Mouse (Mus musculus): ENCODE data around the gene Bpifc. TPM values are rescaled to one million over a fixed set of nuclear protein-coding genes. Genes with fewer than 3 reads are reported as not detected.

Bpifc gene
- total RNA-seq, 1 experiment from 2014 or later, result 1.4 TPM

- no peak for DNase-seq
Observed at GRCm38 (mm10) chr10:85951765-85952443, 59.8 kb downstream of the Bpifc start.

- DNase-seq, result no peak
Observed at GRCm38 (mm10) chr10:85948483-85949196, 63.1 kb downstream of the Bpifc start.

GRCm38 (mm10) chr10:85936280-85936965 is 75.3 kb downstream of the Bpifc start:
- no peak for DNase-seq

GRCm38 (mm10) chr10:85929962-85930361 is 81.7 kb downstream of the Bpifc start:
- no peak for DNase-seq

GRCm38 (mm10) chr10:85929208-85929591 is 82.5 kb downstream of the Bpifc start:
- DNase-seq, result no peak

GRCm38 (mm10) chr10:85928499-85929207 is 83.0 kb downstream of the Bpifc start:
- peak; percentile 65 for DNase-seq

- no peak for DNase-seq
Observed at GRCm38 (mm10) chr10:85927676-85928445, 83.8 kb downstream of the Bpifc start, which contains the start of gene Ascl4. TSS of gene Ascl4 (plus strand) at chr10:85927681.

- DNase-seq, result peak; percentile 96
Observed at GRCm38 (mm10) chr10:85916498-85917309, 95.0 kb downstream of the Bpifc start, which contains the start of gene Prdm4. TSS of gene Prdm4 (minus strand) at chr10:85917142.

Other genes with a start within 250 kb of the Bpifc start
- gene Pwp1, start 182.4 kb downstream of the Bpifc start, total RNA-seq (2021), result 22.6 and 23.5 TPM in 2 replicates
- gene Prdm4, start 94.8 kb downstream of the Bpifc start, total RNA-seq (2021), result 15.5 and 16.1 TPM in 2 replicates
- not detected in 2 replicates for gene Ascl4, start 84.2 kb downstream of the Bpifc start, total RNA-seq (2021)
- gene Rtcb, start 54.1 kb downstream of the Bpifc start, total RNA-seq (2021), result 106 and 127 TPM in 2 replicates
- 25.2 and 32.5 TPM in 2 replicates for gene Fbxo7, start 10.1 kb upstream of the Bpifc start, total RNA-seq (2021)

All from adrenal gland, postnatal 25 days (tissue).